Mouse (Mus musculus) adrenal gland, adult 10 weeks (tissue): ENCODE results near the gene Slc38a7. TPM values are rescaled to one million over a fixed set of nuclear protein-coding genes. Genes with fewer than 3 reads are reported as not detected.

ENCODE experiments used
- polyA plus RNA-seq: library from polyadenylated mRNA; stranded (reverse); fragments of 350-450 nt; fragmentation: Illumina TruSeq; extraction: RNeasy Lipid Tissue Mini Kit (QIAGEN cat#74804); gene quantifications from one replicate; pipeline ENCODE4 v1.2.3, GENCODE M21; 2014; ENCODE audit warnings: low read depth, low replicate concordance

Slc38a7 gene
- 3.8 TPM for polyA plus RNA-seq

GRCm38 (mm10) chr8:95853102-95853843, at the start of gene Slc38a7:
Gene Slc38a7 (minus strand): TSS chr8:95853539.

GRCm38 (mm10) chr8:95888285-95889136, 35.2 kb upstream of the Slc38a7 start, which contains the start of gene Got2:
Gene Got2 (minus strand): TSS chr8:95888547.

GRCm38 (mm10) chr8:95825162-95825561, 28.2 kb downstream of the Slc38a7 start, which contains the start of gene Sap18b:
Gene Sap18b (plus strand): TSS chr8:95825346.

GRCm38 (mm10) chr8:95807331-95807843, 46.0 kb downstream of the Slc38a7 start, which contains the start of gene Cnot1:
Gene Cnot1 (minus strand): TSS chr8:95807464.

Other genes with a start within 250 kb of the Slc38a7 start
- gene Gins3, start 220.1 kb downstream of the Slc38a7 start, polyA plus RNA-seq: 5.7 TPM
- 8.2 TPM for gene Ndrg4, start 176.6 kb downstream of the Slc38a7 start, polyA plus RNA-seq
- 18.7 TPM for gene Setd6, start 137.7 kb downstream of the Slc38a7 start, polyA plus RNA-seq
- gene Cnot1, start 46.1 kb downstream of the Slc38a7 start, polyA plus RNA-seq: 195 TPM
- gene Sap18b, start 28.2 kb downstream of the Slc38a7 start, polyA plus RNA-seq: 4.1 TPM
- 34.0 TPM for gene Got2, start 35.0 kb upstream of the Slc38a7 start, polyA plus RNA-seq